Mouse (Mus musculus) megakaryocyte, embryonic 14.5 days (primary cell): Measurements from ENCODE around the gene Peg12.

ENCODE experiments used
- FLI1 ChIP-seq: IDR thresholded peaks from 2 replicates; pipeline ENCODE4 v1.6.1; 2012; ENCODE audit warnings: low read length, inconsistent platforms, mixed read lengths
- GATA1 ChIP-seq: IDR thresholded peaks from 3 replicates; pipeline ENCODE4 v1.6.1; 2012; ENCODE audit warnings: mixed read lengths, low read length, inconsistent platforms, borderline replicate concordance

- TF ChIP-seq GATA1 (no peak), FLI1 (no peak)
Measured at GRCm38 (mm10) chr7:62486139-62486538, 21.8 kb upstream of the Peg12 start.
